Mouse (Mus musculus) urinary bladder, postnatal 36 days (tissue): ENCODE measurements around the gene Gm29609.

Experiments used
- DNase-seq, 2 experiments: peaks; one replicate each; pipeline ENCODE4 v3.0.0; 2022; ENCODE audit warnings: low spot score in 2 of 2, mixed read lengths in 1 of 2

Gm29609 gene

GRCm38 (mm10) chr5:31198170-31198569 lies 18.5 kb upstream of the Gm29609 start:
- DNase-seq = no peak

- no peak for DNase-seq
Measured at GRCm38 (mm10) chr5:31197072-31197471, 17.4 kb upstream of the Gm29609 start.

DNA sequence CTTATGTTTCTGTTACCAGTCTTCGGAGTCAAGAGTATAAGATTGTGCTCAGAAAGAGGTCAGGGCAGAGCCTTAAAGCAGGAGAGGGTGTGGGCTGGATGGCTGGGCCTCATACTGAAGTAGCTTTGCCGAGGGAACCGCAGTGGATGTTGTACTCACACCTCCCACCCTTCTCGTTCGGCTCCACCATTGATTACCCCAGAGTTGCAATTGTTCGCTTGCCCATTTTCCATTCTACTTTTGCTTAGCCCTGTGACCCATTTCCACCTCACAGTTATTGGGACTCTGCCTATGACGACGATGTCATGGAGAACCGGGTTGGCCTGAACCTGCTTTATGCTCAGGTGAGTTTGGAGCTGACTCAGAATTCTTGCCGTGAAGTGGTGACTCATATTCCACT lies 16.5 kb upstream of the Gm29609 start:
- DNase-seq = no peak

GRCm38 (mm10) chr5:31195671-31196070 lies 16.0 kb upstream of the Gm29609 start:
- no peak for DNase-seq

DNA sequence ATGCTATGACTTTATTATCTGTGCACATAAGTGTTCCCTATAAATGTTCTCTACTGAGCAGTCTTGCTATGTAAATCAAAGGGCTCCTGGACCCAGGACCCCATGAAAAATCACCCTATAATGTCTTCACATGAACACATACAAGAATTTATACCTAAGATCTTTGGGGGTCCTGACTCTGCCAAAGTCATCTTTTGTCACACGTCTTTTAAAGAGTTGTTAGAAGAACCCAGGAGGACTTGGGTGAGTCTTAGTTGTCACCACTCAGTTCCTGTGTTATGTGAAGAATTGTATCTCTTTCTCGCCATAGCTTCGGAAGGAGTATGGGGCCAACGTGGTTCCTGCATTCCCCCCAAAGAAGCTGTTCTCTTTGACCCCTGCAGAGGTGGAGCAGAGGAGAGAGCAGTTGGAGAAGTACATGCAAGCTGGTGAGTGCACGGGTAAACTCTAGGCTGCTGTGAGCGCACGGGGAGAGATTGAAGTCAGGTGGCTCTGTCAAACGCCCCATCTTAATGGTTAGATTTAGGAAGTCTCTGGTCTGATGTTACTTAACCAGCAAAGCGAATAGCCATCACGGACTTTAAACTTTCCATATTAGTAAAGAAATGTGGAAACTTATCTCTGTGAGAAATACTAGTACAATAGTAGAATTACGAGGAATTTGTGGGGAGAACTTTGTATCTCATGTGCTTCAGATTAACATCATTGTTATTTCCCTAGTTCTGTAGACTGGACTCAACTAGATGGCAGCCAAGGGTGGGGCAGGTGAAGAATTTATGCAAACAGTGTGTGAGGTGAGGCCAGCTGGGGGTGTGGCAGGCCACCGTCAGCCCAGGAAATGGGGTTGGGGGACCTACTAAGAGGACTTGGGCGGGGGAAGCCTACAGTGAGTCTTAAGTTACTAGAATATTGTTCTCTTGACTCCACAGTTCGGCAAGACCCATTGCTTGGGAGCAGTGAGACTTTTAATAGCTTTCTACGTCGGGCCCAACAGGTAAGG lies 15.1 kb upstream of the Gm29609 start:
- no peak for DNase-seq

DNA sequence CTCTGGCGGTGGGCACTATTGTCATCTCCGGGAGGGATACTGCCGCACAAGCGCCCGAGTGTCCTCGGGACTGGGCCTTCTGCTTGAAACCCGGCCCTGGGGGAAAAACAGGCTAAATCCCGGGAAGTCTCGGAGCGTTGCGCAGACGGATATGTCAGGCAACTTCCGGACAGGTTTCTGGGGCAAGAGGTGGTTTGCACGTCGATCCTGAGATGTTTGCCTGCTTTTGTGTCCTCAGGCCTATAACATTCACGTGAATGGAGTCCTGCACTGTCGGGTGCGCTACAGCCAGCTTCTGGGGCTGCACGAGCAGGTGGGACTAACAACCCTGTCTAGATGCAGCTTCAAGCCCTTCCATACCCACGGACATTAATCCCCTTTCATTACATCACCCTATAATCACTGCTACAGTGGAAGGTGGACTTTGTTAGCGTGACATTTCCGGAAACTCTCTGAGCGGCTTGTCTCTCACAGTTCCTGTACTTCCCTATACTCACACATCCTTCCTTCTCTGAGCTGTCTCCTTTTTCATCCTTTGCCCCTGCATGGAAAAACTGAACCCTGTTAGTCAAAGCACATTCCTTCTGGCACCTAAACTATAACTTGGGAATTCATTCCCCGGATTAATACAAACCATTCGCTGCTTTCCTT lies 14.0 kb upstream of the Gm29609 start:
- DNase-seq = no peak

DNA sequence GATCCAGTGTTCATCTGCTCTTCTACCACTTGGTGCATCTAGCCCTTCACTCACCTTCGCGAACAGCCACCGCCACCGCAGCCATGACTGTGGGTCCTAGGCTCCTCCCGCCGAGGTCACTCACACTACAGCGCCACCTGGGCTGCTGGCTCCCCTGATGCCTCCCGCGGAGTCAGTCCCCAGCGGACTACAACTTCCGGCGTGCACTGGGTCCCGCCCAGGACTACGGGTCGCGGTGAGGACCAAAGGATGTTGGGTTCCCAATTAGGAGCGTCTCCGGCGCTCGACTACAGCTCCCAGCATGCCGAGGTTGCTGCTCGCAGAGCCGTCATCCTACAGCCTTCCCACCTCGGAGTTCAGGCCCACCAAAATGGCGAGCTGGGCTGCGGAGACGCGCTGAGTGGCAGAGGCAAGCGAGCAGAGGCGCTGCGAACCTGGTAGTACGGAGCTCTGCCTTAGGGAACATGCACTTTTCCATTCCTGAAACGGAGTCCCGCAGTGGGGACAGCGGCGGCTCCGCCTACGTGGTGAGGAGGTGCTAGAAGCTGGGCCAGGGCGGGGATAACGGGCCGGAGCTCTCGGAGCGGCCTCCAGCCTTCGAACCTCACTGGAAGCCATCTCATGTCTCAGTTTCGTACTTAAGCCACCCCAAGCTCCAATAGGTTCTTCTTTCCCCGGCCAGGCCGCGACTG lies 13.4 kb upstream of the Gm29609 start, which contains the start of the genes Snx17 and Eif2b4:
TSS of gene Snx17 (plus strand) at position 289 of the 692 bp plus-strand sequence.
TSS of gene Eif2b4 (minus strand) at position 492 of the 692 bp plus-strand sequence.
- peak; percentile 99 to 100 for DNase-seq

- no peak for DNase-seq
Measured at GRCm38 (mm10) chr5:31192045-31192938, 12.6 kb upstream of the Gm29609 start.

DNA sequence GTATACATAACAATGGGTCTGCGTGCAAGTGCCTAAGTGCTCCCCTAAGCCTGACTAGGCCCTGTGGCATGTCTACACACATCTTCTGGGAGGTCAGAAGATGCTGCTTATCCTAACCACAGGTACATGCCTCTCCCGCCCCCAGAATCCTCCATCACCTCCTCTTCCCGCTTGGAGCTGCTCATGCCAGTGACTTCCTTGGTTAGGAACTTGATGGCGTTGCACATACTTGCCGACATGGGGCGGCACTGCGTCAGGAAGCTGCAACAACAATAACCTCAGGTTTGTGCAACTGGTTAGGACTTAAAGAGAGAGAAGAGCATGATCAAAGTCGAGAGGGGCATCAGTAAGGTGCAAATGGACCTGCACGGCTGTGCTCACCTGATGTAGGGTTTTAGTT lies 10.5 kb upstream of the Gm29609 start:
- no peak for DNase-seq

DNA sequence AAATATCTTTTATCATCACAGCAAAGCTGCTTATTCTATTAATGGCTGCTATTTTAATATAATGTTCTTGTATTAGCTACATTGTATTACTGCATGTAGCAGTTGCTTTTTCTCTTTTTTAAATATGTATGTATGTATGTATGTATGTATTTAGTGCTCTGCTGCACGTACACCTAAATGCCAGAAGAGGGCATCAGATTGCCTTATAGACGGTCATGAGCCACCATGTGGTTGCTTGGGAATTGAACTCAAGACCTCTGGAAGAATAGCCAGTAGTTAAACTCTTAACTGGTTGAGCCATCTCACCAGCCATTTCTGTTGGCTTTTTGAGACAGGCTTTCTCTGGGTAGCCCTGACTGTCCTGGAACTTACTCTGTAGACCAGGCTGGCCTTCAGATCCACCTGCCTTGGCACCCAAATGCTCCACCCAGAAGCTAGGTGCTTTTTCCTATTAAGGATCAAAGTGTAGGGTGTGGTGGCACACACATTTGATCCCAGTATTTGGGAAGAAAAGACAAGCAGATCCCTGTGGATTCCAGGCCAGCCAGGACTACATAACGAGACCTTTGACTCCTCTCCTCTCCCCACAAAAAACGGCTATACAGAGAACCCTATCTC lies 8.6 kb upstream of the Gm29609 start:
- DNase-seq = no peak

GRCm38 (mm10) chr5:31183678-31184077 lies 4.0 kb upstream of the Gm29609 start:
- no peak for DNase-seq

- no peak for DNase-seq
Measured at GRCm38 (mm10) chr5:31181183-31181770, 1.6 kb upstream of the Gm29609 start.

DNA sequence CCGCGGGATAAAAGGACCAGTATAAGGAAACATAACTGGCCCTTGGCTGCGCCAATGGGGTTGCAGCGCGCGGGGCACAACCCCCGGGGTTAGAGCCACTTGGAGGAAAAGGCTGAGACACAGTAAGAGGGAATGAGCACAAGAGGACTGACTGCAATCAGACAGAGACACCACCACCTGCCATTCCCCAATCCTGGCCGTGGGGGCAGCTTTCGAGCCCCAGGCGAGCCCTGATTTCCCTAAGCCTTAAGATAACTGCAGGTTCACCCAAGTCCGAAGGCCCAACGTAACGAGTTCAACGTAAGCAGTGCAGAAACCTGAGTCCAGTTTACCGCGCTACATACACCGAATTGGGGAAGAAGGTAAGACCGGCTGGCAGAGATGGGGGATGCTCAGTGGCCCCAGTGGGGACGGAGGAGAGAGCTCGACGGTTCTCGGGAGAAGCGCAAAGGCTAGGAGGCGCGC lies 378 bp downstream of the Gm29609 start:
- DNase-seq = no peak

- DNase-seq = no peak
Measured at GRCm38 (mm10) chr5:31168630-31169029, 11.1 kb downstream of the Gm29609 start.

DNA sequence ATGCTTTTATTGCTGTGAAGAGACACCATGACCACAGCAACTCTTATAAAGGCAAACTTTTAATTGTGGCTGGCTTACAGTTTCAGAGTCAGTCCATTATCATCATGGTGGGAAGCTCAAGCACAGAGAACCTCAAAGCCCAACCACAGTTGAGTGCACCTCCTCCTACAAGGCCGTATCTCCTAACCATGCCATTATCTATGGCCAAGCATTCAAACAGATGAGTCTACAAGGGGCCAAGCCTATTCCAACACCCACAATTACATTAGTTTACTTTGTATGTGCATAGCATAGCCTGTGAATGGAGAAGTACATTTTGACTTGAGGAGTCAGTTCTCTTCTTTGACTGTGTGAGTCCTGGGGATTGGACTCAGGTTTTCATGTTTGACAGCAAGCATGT lies 14.8 kb downstream of the Gm29609 start:
- DNase-seq = no peak

GRCm38 (mm10) chr5:31162462-31162861 lies 17.2 kb downstream of the Gm29609 start:
- DNase-seq = no peak

GRCm38 (mm10) chr5:31154152-31154553 lies 25.6 kb downstream of the Gm29609 start, which contains the start of gene Mpv17:
Gene Mpv17 (minus strand): TSS chr5:31154251.
- peak; percentile 78 to 83 for DNase-seq

GRCm38 (mm10) chr5:31153516-31154151 lies 26.1 kb downstream of the Gm29609 start:
- no peak for DNase-seq

DNA sequence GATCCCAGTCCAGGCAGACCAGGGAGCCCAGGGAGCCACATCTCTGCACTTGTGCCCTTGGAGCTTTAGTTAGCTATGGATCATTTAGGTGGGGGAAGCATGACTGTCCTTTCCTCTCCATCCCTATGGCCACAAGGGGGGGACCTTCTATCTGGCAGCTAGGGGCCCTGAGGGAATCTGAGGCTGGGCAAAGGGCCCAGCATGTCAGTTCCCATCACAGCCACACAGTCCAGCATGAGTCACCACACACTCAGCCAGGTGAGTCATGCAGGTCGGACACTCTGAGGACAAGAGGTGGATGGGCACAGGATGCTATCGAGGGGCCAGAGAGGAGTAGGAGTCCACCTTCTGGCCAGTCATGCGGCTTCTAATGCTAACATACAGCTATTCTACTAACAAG lies 28.0 kb downstream of the Gm29609 start:
- peak; percentile 16 to 41 for DNase-seq
